Mouse (Mus musculus): Measurements from ENCODE around the gene Rspry1.

Gene Rspry1

GRCm38 (mm10) chr8:94602471-94603131, 864 bp downstream of the Rspry1 start:
- peak; percentile 15 for DNase-seq (ENCODE audit: low spot score)

- no peak for DNase-seq (ENCODE audit: low spot score)
Observed at GRCm38 (mm10) chr8:94604030-94604429, 2.3 kb downstream of the Rspry1 start.

- no peak for DNase-seq (ENCODE audit: low spot score)
Observed at GRCm38 (mm10) chr8:94607064-94607463, 5.3 kb downstream of the Rspry1 start.

- DNase-seq (ENCODE audit: low spot score), result no peak
Observed at GRCm38 (mm10) chr8:94624885-94625284, 23.1 kb downstream of the Rspry1 start.

GRCm38 (mm10) chr8:94633564-94634194, 31.9 kb downstream of the Rspry1 start:
- peak; percentile 17 for DNase-seq (ENCODE audit: low spot score)

- DNase-seq (ENCODE audit: low spot score), result peak; percentile 79
Observed at GRCm38 (mm10) chr8:94634211-94634610, 32.5 kb downstream of the Rspry1 start.

GRCm38 (mm10) chr8:94641183-94641582, 39.4 kb downstream of the Rspry1 start:
- no peak for DNase-seq (ENCODE audit: low spot score)

- no peak for DNase-seq (ENCODE audit: low spot score)
Observed at GRCm38 (mm10) chr8:94641938-94642337, 40.2 kb downstream of the Rspry1 start.

GRCm38 (mm10) chr8:94645202-94645601, 43.5 kb downstream of the Rspry1 start:
- DNase-seq (ENCODE audit: low spot score), result no peak

- DNase-seq (ENCODE audit: low spot score), result no peak
Observed at GRCm38 (mm10) chr8:94646165-94646564, 44.4 kb downstream of the Rspry1 start.

- DNase-seq (ENCODE audit: low spot score), result no peak
Observed at GRCm38 (mm10) chr8:94649496-94649895, 47.8 kb downstream of the Rspry1 start.

GRCm38 (mm10) chr8:94652951-94653350, 51.2 kb downstream of the Rspry1 start:
- DNase-seq (ENCODE audit: low spot score), result no peak

- no peak for DNase-seq (ENCODE audit: low spot score)
Observed at GRCm38 (mm10) chr8:94654994-94655393, 53.3 kb downstream of the Rspry1 start.

- DNase-seq (ENCODE audit: low spot score), result no peak
Observed at GRCm38 (mm10) chr8:94658031-94658430, 56.3 kb downstream of the Rspry1 start.

GRCm38 (mm10) chr8:94660418-94660817, 58.7 kb downstream of the Rspry1 start:
- no peak for DNase-seq (ENCODE audit: low spot score)

GRCm38 (mm10) chr8:94664722-94665121, 63.0 kb downstream of the Rspry1 start:
- no peak for DNase-seq (ENCODE audit: low spot score)

- DNase-seq (ENCODE audit: low spot score), result peak; percentile 95
Observed at GRCm38 (mm10) chr8:94666456-94667308, 64.9 kb downstream of the Rspry1 start, which contains the start of gene Arl2bp. Arl2bp (plus strand) TSS chr8:94666600.

- no peak for DNase-seq (ENCODE audit: low spot score)
Observed at GRCm38 (mm10) chr8:94674384-94674783, 72.6 kb downstream of the Rspry1 start.

- DNase-seq (ENCODE audit: low spot score), result no peak
Observed at GRCm38 (mm10) chr8:94675923-94676322, 74.2 kb downstream of the Rspry1 start.

GRCm38 (mm10) chr8:94678582-94678981, 76.8 kb downstream of the Rspry1 start:
- DNase-seq (ENCODE audit: low spot score), result no peak

GRCm38 (mm10) chr8:94680414-94680813, 78.7 kb downstream of the Rspry1 start:
- no peak for DNase-seq (ENCODE audit: low spot score)

GRCm38 (mm10) chr8:94682732-94683524, 81.2 kb downstream of the Rspry1 start:
- DNase-seq (ENCODE audit: low spot score), result no peak
